Mouse (Mus musculus): ENCODE data around the gene Pex6.

DNA sequence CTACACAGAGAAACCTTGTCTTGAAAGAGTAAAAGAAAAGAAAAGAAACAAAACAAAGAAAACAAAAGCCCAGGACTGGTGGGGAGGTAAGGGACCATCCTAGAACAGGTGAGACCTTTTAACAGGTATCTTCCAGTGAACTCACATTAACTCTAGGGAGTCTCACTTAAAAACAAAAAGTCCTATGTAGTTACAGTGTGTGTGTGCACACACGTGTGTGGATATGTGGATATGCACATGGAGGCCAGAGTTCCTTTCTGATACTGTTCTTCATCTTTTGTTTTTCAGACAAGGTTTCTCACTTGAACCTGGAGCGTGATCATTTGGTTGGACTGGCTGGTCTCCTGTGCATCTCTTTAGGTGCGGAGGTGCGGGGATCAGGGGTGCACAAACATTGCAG lies 39.3 kb downstream of the Pex6 start:
- TF ChIP-seq CHD2 (IDR thresholded peaks at IDR 0.05; ENCODE audit: low read depth, low read length): no peak
- TF ChIP-seq HCFC1 (IDR thresholded peaks at IDR 0.05; ENCODE audit: borderline replicate concordance, insufficient read depth, low read length): no peak

All from ES-E14 (cell line).